In genomic region chr8:61075059-61075458, GRCm38 (mm10) we compare ENCODE assay signal across 10 mouse cellular contexts.
A peak's percentile ranks its signal among the peaks of the same experiment; 100 is the strongest.
DNase-seq lines count a peak whose midpoint lies in the region; ATAC-seq and TF ChIP-seq lines count a peak whose summit lies in the region.
"Had no signal": no experiment of that assay in that cellular context is flagged by ENCODE, and none has a peak within 500 bp of the region (broad histone marks: within the 10 kb centered on the region; RNA-seq: fewer than 3 reads in every experiment).

No protein-coding gene starts in this region.

- ATAC-seq in hindbrain, embryonic 15.5 days (ENCODE audit: low FRiP score, low read depth): peak; percentile 45; the same call in 1 of the 2 replicates
- ATAC-seq in hindbrain, embryonic 12.5 days (ENCODE audit: low FRiP score): no peak
- ATAC-seq in lung, embryonic 14.5 days (ENCODE audit: insufficient read depth): no peak
- ATAC-seq in midbrain, postnatal 0 days (ENCODE audit: low FRiP score): no peak

- DNase-seq in lung, embryonic 14.5 days: peak; percentile 74
- DNase-seq in lung, postnatal 4 days: no peak
- DNase-seq in brain, adult 2 months (ENCODE audit: low read depth, low spot score): peak; percentile 37
- DNase-seq in midbrain, postnatal 0 days (ENCODE audit: low spot score): peak; percentile 67
- DNase-seq in thymus, postnatal 4 days: no peak

- peak; percentile 43 for TF ChIP-seq CTCF in lung, embryonic 14.5 days (IDR thresholded peaks at IDR 0.05; ENCODE audit: low read depth)
- peak; percentile 75 for TF ChIP-seq CTCF in midbrain, postnatal 0 days (IDR thresholded peaks at IDR 0.05)

- H3K36me3 ChIP-seq in hindbrain, embryonic 15.5 days: peaks cover 25% of the 10 kb centered on the region
- H3K36me3 ChIP-seq in hindbrain, embryonic 12.5 days: peaks cover 18% of the 10 kb centered on the region; the same call in 1 of the 2 replicates
- H3K36me3 ChIP-seq in lung, embryonic 14.5 days (ENCODE audit: insufficient read depth): peaks cover 20% of the 10 kb centered on the region
- H3K36me3 ChIP-seq in midbrain, postnatal 0 days (ENCODE audit: insufficient read depth, low read length): peaks cover 11% of the 10 kb centered on the region

- no peaks in the 10 kb centered on the region for H3K27me3 ChIP-seq in hindbrain, embryonic 15.5 days
- no peaks in the 10 kb centered on the region for H3K27me3 ChIP-seq in hindbrain, embryonic 12.5 days
- H3K27me3 ChIP-seq in lung, embryonic 14.5 days (ENCODE audit: insufficient read depth, low read length): no peaks in the 10 kb centered on the region
- H3K27me3 ChIP-seq in midbrain, postnatal 0 days (ENCODE audit: insufficient read depth, low read length): no peaks in the 10 kb centered on the region
- H3K27me3 ChIP-seq: heart, embryonic 15.5 days; limb, embryonic 13.5 days; neural tube, embryonic 15.5 days had no signal

- H3K4me3 ChIP-seq in hindbrain, embryonic 15.5 days: no peak overlapping the region
- H3K4me3 ChIP-seq in hindbrain, embryonic 12.5 days: no peak overlapping the region
- H3K4me3 ChIP-seq in lung, embryonic 14.5 days (ENCODE audit: low read depth, low read length): no peak overlapping the region
- H3K4me3 ChIP-seq in midbrain, postnatal 0 days (ENCODE audit: low read depth, low read length): no peak overlapping the region
- H3K4me3 ChIP-seq: heart, embryonic 15.5 days; limb, embryonic 13.5 days; neural tube, embryonic 15.5 days had no signal

- H3K4me1 ChIP-seq in hindbrain, embryonic 15.5 days (replicated peaks): no peaks in the 10 kb centered on the region
- no peaks in the 10 kb centered on the region for H3K4me1 ChIP-seq in hindbrain, embryonic 12.5 days
- H3K4me1 ChIP-seq in lung, embryonic 14.5 days (ENCODE audit: insufficient read depth): no peaks in the 10 kb centered on the region
- no peaks in the 10 kb centered on the region for H3K4me1 ChIP-seq in midbrain, postnatal 0 days (ENCODE audit: insufficient read depth, low read length)
- H3K4me1 ChIP-seq: heart, embryonic 15.5 days; limb, embryonic 13.5 days; neural tube, embryonic 15.5 days had no signal

- no peak overlapping the region for H3K9ac ChIP-seq in hindbrain, embryonic 15.5 days
- no peak overlapping the region for H3K9ac ChIP-seq in hindbrain, embryonic 12.5 days
- H3K9ac ChIP-seq in lung, embryonic 14.5 days: no peak overlapping the region
- H3K9ac ChIP-seq in midbrain, postnatal 0 days (replicated peaks; ENCODE audit: low read length, poor library complexity, severe bottlenecking): no peak overlapping the region
- H3K9ac ChIP-seq: heart, embryonic 15.5 days; limb, embryonic 13.5 days; neural tube, embryonic 15.5 days had no signal

- no peak overlapping the region for H3K4me2 ChIP-seq in hindbrain, embryonic 15.5 days
- no peak overlapping the region for H3K4me2 ChIP-seq in hindbrain, embryonic 12.5 days (replicated peaks)
- H3K4me2 ChIP-seq in lung, embryonic 14.5 days: no peak overlapping the region
- no peak overlapping the region for H3K4me2 ChIP-seq in midbrain, postnatal 0 days (ENCODE audit: low read depth, low read length, poor library complexity, severe bottlenecking)
- H3K4me2 ChIP-seq: heart, embryonic 15.5 days; limb, embryonic 13.5 days; neural tube, embryonic 15.5 days had no signal

- no peak overlapping the region for H3K27ac ChIP-seq in hindbrain, embryonic 15.5 days (replicated peaks)
- H3K27ac ChIP-seq in hindbrain, embryonic 12.5 days: no peak overlapping the region
- H3K27ac ChIP-seq in lung, embryonic 14.5 days (ENCODE audit: low read depth): no peak overlapping the region
- no peak overlapping the region for H3K27ac ChIP-seq in midbrain, postnatal 0 days (ENCODE audit: low read depth, low read length)
- H3K27ac ChIP-seq: heart, embryonic 15.5 days; limb, embryonic 13.5 days; neural tube, embryonic 15.5 days had no signal

- H3K9me3 ChIP-seq in hindbrain, embryonic 15.5 days: no peaks in the 10 kb centered on the region
- H3K9me3 ChIP-seq in hindbrain, embryonic 12.5 days (replicated peaks): no peaks in the 10 kb centered on the region
- H3K9me3 ChIP-seq in lung, embryonic 14.5 days (ENCODE audit: low read depth, low read length): no peaks in the 10 kb centered on the region
- H3K9me3 ChIP-seq in midbrain, postnatal 0 days (ENCODE audit: low read length): no peaks in the 10 kb centered on the region
- H3K9me3 ChIP-seq: heart, embryonic 15.5 days; limb, embryonic 13.5 days; neural tube, embryonic 15.5 days had no signal

Comparison
In these comparisons a context has a peak if more than half of its experiments do, and no peak if none do; other contexts are left out.
1. DNase-seq: peak in lung, embryonic 14.5 days (single experiment), brain, adult 2 months (single experiment) and midbrain, postnatal 0 days (single experiment); none in lung, postnatal 4 days (0 of 2) and thymus, postnatal 4 days (single experiment).